Mouse (Mus musculus): ENCODE results near the gene Rnf187. TPM values are rescaled to one million over a fixed set of nuclear protein-coding genes. Genes with fewer than 3 reads are reported as not detected.

The Rnf187 gene
- 172 and 176 TPM in 2 replicates for polyA plus RNA-seq (2015; fragmentation: Nextera tagmentation; extraction: Ambion mirVana)

- under 1% methylated on average over 92 of the region's 95 CpGs for WGBS
- H3K27me3 ChIP-seq (ENCODE audit: control insufficient read depth, insufficient read depth, low read length), result no peaks in the 10 kb centered on the region
- H3K4me2 ChIP-seq (ENCODE audit: low read depth, low read length), result peak within 1 kb of the TSS; percentile 84
- H3K36me3 ChIP-seq (ENCODE audit: control insufficient read depth, insufficient read depth), result peaks cover 27% of the 10 kb centered on the region
- peak within 1 kb of the TSS; percentile 93 for H3K9ac ChIP-seq (ENCODE audit: low read length)
- peak within 1 kb of the TSS; percentile 98 for H3K27ac ChIP-seq (ENCODE audit: low read length)
- H3K4me3 ChIP-seq (ENCODE audit: low read length), result peak within 1 kb of the TSS; percentile 83
- H3K4me1 ChIP-seq (ENCODE audit: control insufficient read depth, insufficient read depth, low read length), result peaks cover 17% of the 10 kb centered on the region
- ATAC-seq (replicated peaks; ENCODE audit: extremely low read depth, insufficient read depth, low FRiP score), result peak; percentile 97
- H3K9me3 ChIP-seq (replicated peaks; ENCODE audit: control insufficient read depth, low read length), result no peaks in the 10 kb centered on the region
Observed at GRCm38 (mm10) chr11:58938322-58939087, at the start of gene Rnf187. Gene Rnf187 (minus strand): TSS chr11:58938916.

GRCm38 (mm10) chr11:58985299-58985917 is 46.7 kb upstream of the Rnf187 start:
- H3K27me3 ChIP-seq (ENCODE audit: control insufficient read depth, insufficient read depth, low read length), result no peaks in the 10 kb centered on the region
- ATAC-seq (replicated peaks; ENCODE audit: extremely low read depth, insufficient read depth, low FRiP score), result no peak
- no peaks in the 10 kb centered on the region for H3K9me3 ChIP-seq (replicated peaks; ENCODE audit: control insufficient read depth, low read length)
- peaks cover 91% of the 10 kb centered on the region for H3K4me1 ChIP-seq (ENCODE audit: control insufficient read depth, insufficient read depth, low read length)
- no peak overlapping the region for H3K4me2 ChIP-seq (ENCODE audit: low read depth, low read length)
- 69% methylated on average over 3 of the region's 3 CpGs for WGBS
- H3K27ac ChIP-seq (ENCODE audit: low read length), result peak overlapping the region; percentile 95
- peak overlapping the region; percentile 57; the same call in 1 of the 2 replicates for H3K9ac ChIP-seq (ENCODE audit: low read length)
- H3K36me3 ChIP-seq (ENCODE audit: control insufficient read depth, insufficient read depth), result peaks cover 56% of the 10 kb centered on the region
- no peak overlapping the region for H3K4me3 ChIP-seq (ENCODE audit: low read length)

GRCm38 (mm10) chr11:58984657-58985056 is 45.9 kb upstream of the Rnf187 start:
- H3K9me3 ChIP-seq (replicated peaks; ENCODE audit: control insufficient read depth, low read length), result no peaks in the 10 kb centered on the region
- H3K9ac ChIP-seq (ENCODE audit: low read length), result peak overlapping the region; percentile 57; the same call in 1 of the 2 replicates
- peaks cover 91% of the 10 kb centered on the region for H3K4me1 ChIP-seq (ENCODE audit: control insufficient read depth, insufficient read depth, low read length)
- no peak overlapping the region for H3K4me3 ChIP-seq (ENCODE audit: low read length)
- no peak for ATAC-seq (replicated peaks; ENCODE audit: extremely low read depth, insufficient read depth, low FRiP score)
- H3K27ac ChIP-seq (ENCODE audit: low read length), result peak overlapping the region; percentile 95
- H3K27me3 ChIP-seq (ENCODE audit: control insufficient read depth, insufficient read depth, low read length), result no peaks in the 10 kb centered on the region
- peaks cover 52% of the 10 kb centered on the region for H3K36me3 ChIP-seq (ENCODE audit: control insufficient read depth, insufficient read depth)
- WGBS, result 70% methylated on average over 7 of the region's 7 CpGs
- H3K4me2 ChIP-seq (ENCODE audit: low read depth, low read length), result peak overlapping the region; percentile 39

- Histone ChIP-seq H3K4me2 (ENCODE audit: low read depth, low read length) (peak overlapping the region; percentile 52), H3K27me3 (ENCODE audit: control insufficient read depth, insufficient read depth, low read length) (no peaks in the 10 kb centered on the region), H3K9ac (ENCODE audit: low read length) (peak overlapping the region; percentile 65), H3K36me3 (ENCODE audit: control insufficient read depth, insufficient read depth) (peaks cover 48% of the 10 kb centered on the region), H3K4me1 (ENCODE audit: control insufficient read depth, insufficient read depth, low read length) (peaks cover 91% of the 10 kb centered on the region), H3K27ac (ENCODE audit: low read length) (peak overlapping the region; percentile 95), H3K4me3 (ENCODE audit: low read length) (no peak overlapping the region; the same call in 1 of the 2 replicates), H3K9me3 (replicated peaks; ENCODE audit: control insufficient read depth, low read length) (no peaks in the 10 kb centered on the region)
- 38% methylated on average over 6 of the region's 6 CpGs for WGBS
- peak; percentile 69 for ATAC-seq (replicated peaks; ENCODE audit: extremely low read depth, insufficient read depth, low FRiP score)
Observed at GRCm38 (mm10) chr11:58983691-58984341, 45.1 kb upstream of the Rnf187 start.

GRCm38 (mm10) chr11:58982471-58983097 is 43.9 kb upstream of the Rnf187 start:
- H3K4me2 ChIP-seq (ENCODE audit: low read depth, low read length), result peak overlapping the region; percentile 45
- no peaks in the 10 kb centered on the region for H3K27me3 ChIP-seq (ENCODE audit: control insufficient read depth, insufficient read depth, low read length)
- H3K27ac ChIP-seq (ENCODE audit: low read length), result peak overlapping the region; percentile 90
- peaks cover 81% of the 10 kb centered on the region for H3K4me1 ChIP-seq (ENCODE audit: control insufficient read depth, insufficient read depth, low read length)
- no peaks in the 10 kb centered on the region for H3K9me3 ChIP-seq (replicated peaks; ENCODE audit: control insufficient read depth, low read length)
- H3K36me3 ChIP-seq (ENCODE audit: control insufficient read depth, insufficient read depth), result peaks cover 36% of the 10 kb centered on the region
- no peak for ATAC-seq (replicated peaks; ENCODE audit: extremely low read depth, insufficient read depth, low FRiP score)
- WGBS, result 72% methylated on average over 18 of the region's 18 CpGs
- H3K9ac ChIP-seq (ENCODE audit: low read length), result peak overlapping the region; percentile 61
- H3K4me3 ChIP-seq (ENCODE audit: low read length), result peak overlapping the region; percentile 24; the same call in 1 of the 2 replicates

- peak; percentile 16; the same call in 1 of the 2 replicates for ATAC-seq (replicated peaks; ENCODE audit: extremely low read depth, insufficient read depth, low FRiP score)
- H3K4me2 ChIP-seq (ENCODE audit: low read depth, low read length), result peak overlapping the region; percentile 45
- H3K36me3 ChIP-seq (ENCODE audit: control insufficient read depth, insufficient read depth), result peaks cover 33% of the 10 kb centered on the region
- H3K27ac ChIP-seq (ENCODE audit: low read length), result peak overlapping the region; percentile 90
- peak overlapping the region; percentile 24 for H3K4me3 ChIP-seq (ENCODE audit: low read length)
- no peaks in the 10 kb centered on the region for H3K9me3 ChIP-seq (replicated peaks; ENCODE audit: control insufficient read depth, low read length)
- H3K9ac ChIP-seq (ENCODE audit: low read length), result peak overlapping the region; percentile 33; the same call in 1 of the 2 replicates
- 35% methylated on average over 14 of the region's 14 CpGs for WGBS
- H3K4me1 ChIP-seq (ENCODE audit: control insufficient read depth, insufficient read depth, low read length), result peaks cover 76% of the 10 kb centered on the region
- no peaks in the 10 kb centered on the region for H3K27me3 ChIP-seq (ENCODE audit: control insufficient read depth, insufficient read depth, low read length)
Observed at GRCm38 (mm10) chr11:58981541-58982447, 43.1 kb upstream of the Rnf187 start.

- peaks cover 66% of the 10 kb centered on the region for H3K4me1 ChIP-seq (ENCODE audit: control insufficient read depth, insufficient read depth, low read length)
Observed at GRCm38 (mm10) chr11:58980381-58980990, 41.8 kb upstream of the Rnf187 start.

More at GRCm38 (mm10) chr11:58980381-58980990, 41.8 kb upstream of the Rnf187 start:
- Histone ChIP-seq H3K4me2 (ENCODE audit: low read depth, low read length) (peak overlapping the region; percentile 99), H3K9ac (ENCODE audit: low read length) (peak overlapping the region; percentile 94), H3K4me3 (ENCODE audit: low read length) (peak overlapping the region; percentile 79), H3K27me3 (ENCODE audit: control insufficient read depth, insufficient read depth, low read length) (no peaks in the 10 kb centered on the region), H3K27ac (ENCODE audit: low read length) (peak overlapping the region; percentile 77), H3K36me3 (ENCODE audit: control insufficient read depth, insufficient read depth) (peaks cover 27% of the 10 kb centered on the region), H3K9me3 (replicated peaks; ENCODE audit: control insufficient read depth, low read length) (no peaks in the 10 kb centered on the region)
- 42% methylated on average over 5 of the region's 5 CpGs for WGBS
- ATAC-seq (replicated peaks; ENCODE audit: extremely low read depth, insufficient read depth, low FRiP score), result no peak

All from heart, embryonic 16.5 days (tissue).